Comparison of ENCODE assay signal across 8 mouse cellular contexts in the genomic region with DNA sequence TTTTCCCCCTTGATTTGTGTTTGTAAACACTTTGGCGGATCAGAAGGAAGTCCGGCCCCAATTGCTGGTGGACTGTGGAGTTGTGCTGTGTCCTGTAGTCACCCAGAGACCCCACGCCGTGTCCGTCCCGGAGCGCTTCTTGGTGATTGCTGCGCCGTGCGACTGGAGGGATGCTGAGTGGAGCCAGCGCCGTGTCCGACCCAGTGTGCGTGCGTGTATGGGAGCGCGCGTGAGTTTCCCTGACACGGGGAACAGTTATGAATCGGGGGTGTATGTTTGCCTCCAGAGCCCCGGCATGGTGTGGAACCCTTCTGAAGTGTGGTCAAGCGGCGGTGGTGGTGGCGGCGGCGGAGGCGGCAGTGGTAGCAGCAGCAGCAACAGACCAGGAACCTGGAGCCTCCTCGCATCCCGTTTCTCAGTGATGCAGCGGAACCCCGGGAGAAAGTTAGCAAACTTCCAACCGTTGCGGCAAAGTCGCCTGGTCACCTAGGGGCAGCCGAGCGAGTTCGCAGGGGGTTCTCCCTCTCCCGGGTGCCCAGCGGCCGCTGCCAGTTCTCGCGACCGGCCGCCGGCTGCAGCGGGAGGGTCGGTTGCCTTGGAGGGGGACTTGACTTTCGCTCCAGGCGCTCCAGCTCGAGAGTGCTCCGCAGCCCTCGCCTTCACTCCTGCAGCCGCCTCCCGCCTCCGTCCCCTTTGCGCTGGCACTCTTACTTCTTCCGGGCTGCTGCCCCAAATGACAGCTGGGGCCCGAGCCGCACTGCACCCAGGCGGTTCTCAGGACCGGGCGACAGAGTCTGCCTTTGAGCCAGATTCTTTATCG. TPM values are rescaled to one million over a fixed set of nuclear protein-coding genes. Genes with fewer than 3 reads are reported as not detected.
A peak's percentile ranks its signal among the peaks of the same experiment; 100 is the strongest.
DNase-seq lines count a peak whose midpoint lies in the region; ATAC-seq and TF ChIP-seq lines count a peak whose summit lies in the region.

No protein-coding gene starts in this region.

- H3K36me3 ChIP-seq in spleen, adult 2 months (ENCODE audit: control insufficient read depth, insufficient read depth, low read length): no peaks in the 10 kb centered on the region
- H3K36me3 ChIP-seq in intestine, embryonic 16.5 days (ENCODE audit: control insufficient read depth, insufficient read depth, low read length): no peaks in the 10 kb centered on the region
- no peaks in the 10 kb centered on the region for H3K36me3 ChIP-seq in lung, embryonic 14.5 days (ENCODE audit: insufficient read depth)

- WGBS in spleen, adult 2 months: under 1% methylated on average over 63 of the region's 63 CpGs
- WGBS in intestine, embryonic 16.5 days: under 1% methylated on average over 63 of the region's 63 CpGs
- under 1% methylated on average over 63 of the region's 63 CpGs for WGBS in lung, embryonic 14.5 days

- H3K4me1 ChIP-seq in spleen, adult 2 months (ENCODE audit: control insufficient read depth, insufficient read depth, insufficient read length): peaks cover 14% of the 10 kb centered on the region
- peaks cover 22% of the 10 kb centered on the region for H3K4me1 ChIP-seq in intestine, embryonic 16.5 days (ENCODE audit: control insufficient read depth, insufficient read depth, low read length)
- no peaks in the 10 kb centered on the region for H3K4me1 ChIP-seq in lung, embryonic 14.5 days (ENCODE audit: insufficient read depth)

- H3K9me3 ChIP-seq in intestine, embryonic 16.5 days (ENCODE audit: control insufficient read depth, low read length): no peaks in the 10 kb centered on the region
- H3K9me3 ChIP-seq in lung, embryonic 14.5 days (ENCODE audit: low read depth, low read length): no peaks in the 10 kb centered on the region

- no peak overlapping the region for H3K27ac ChIP-seq in spleen, adult 2 months (ENCODE audit: insufficient read depth, low read length)
- no peak overlapping the region for H3K27ac ChIP-seq in intestine, embryonic 16.5 days (ENCODE audit: low read length)
- 0 out of 2 replicates have a peak overlapping the region, but pooled peaks have one; percentile 10 for H3K27ac ChIP-seq in lung, embryonic 14.5 days (ENCODE audit: low read depth)

- peak; percentile 56 for ATAC-seq in intestine, embryonic 16.5 days
- peak; percentile 70 for ATAC-seq in lung, embryonic 14.5 days (ENCODE audit: insufficient read depth)
- ATAC-seq in neutrophil, adult 5-6 weeks (ENCODE audit: extremely low read depth, insufficient number of reproducible peaks, low FRiP score, poor library complexity, severe bottlenecking): 0 out of 2 replicates have a peak, but pooled peaks have one; percentile 4
- ATAC-seq in monocyte, adult 5-6 weeks (replicated peaks; ENCODE audit: insufficient number of reproducible peaks, low FRiP score, low TSS enrichment, poor library complexity, severe bottlenecking): no peak

- no peak for TF ChIP-seq POLR2A in spleen, adult 2 months (IDR thresholded peaks at IDR 0.05; ENCODE audit: low read depth, low read length)

- peak overlapping the region; percentile 53 for H3K4me3 ChIP-seq in spleen, adult 2 months (ENCODE audit: extremely low read depth, insufficient read depth, insufficient read length)
- peak overlapping the region; percentile 56 for H3K4me3 ChIP-seq in intestine, embryonic 16.5 days (ENCODE audit: low read length)
- H3K4me3 ChIP-seq in lung, embryonic 14.5 days (ENCODE audit: low read depth, low read length): peak overlapping the region; percentile 54

- H3K27me3 ChIP-seq in spleen, adult 2 months (ENCODE audit: control insufficient read depth, insufficient read depth, low read length): peaks cover 15% of the 10 kb centered on the region; the same call in 1 of the 2 replicates
- peaks cover 48% of the 10 kb centered on the region for H3K27me3 ChIP-seq in intestine, embryonic 16.5 days (replicated peaks; ENCODE audit: control insufficient read depth, insufficient read depth, low read length)
- H3K27me3 ChIP-seq in lung, embryonic 14.5 days (ENCODE audit: insufficient read depth, low read length): peaks cover 58% of the 10 kb centered on the region

- H3K4me2 ChIP-seq in intestine, embryonic 16.5 days (ENCODE audit: low read depth, low read length): peak overlapping the region; percentile 92
- peak overlapping the region; percentile 98 for H3K4me2 ChIP-seq in lung, embryonic 14.5 days

- peak in 1 of 2 experiments; percentile 21 for DNase-seq in spleen, adult 2 months (ENCODE audit: low read depth in 1 of 2, low spot score in 2 of 2)
- DNase-seq in spleen, adult 12 weeks (ENCODE audit: low spot score): no peak
- peak; percentile 65 for DNase-seq in cerebellum, postnatal 25 days
- DNase-seq in gastrocnemius, postnatal 4 days (ENCODE audit: low spot score in 2 of 2): peak; percentile 27 to 67
- peak; percentile 63 for DNase-seq in lung, embryonic 14.5 days

- no peak for TF ChIP-seq CTCF in spleen, adult 2 months (IDR thresholded peaks at IDR 0.05; ENCODE audit: extremely low read depth, insufficient read depth, insufficient read length, insufficient replicate concordance)
- no peak for TF ChIP-seq CTCF in lung, embryonic 14.5 days (IDR thresholded peaks at IDR 0.05; ENCODE audit: low read depth)

- peak overlapping the region; percentile 61 for H3K9ac ChIP-seq in intestine, embryonic 16.5 days (ENCODE audit: low read depth, low read length)
- H3K9ac ChIP-seq in lung, embryonic 14.5 days: peak overlapping the region; percentile 58

RNA-seq across cellular contexts. Expression of a gene that starts 0.7 kb away (rescaled TPM):
- polyA plus RNA-seq in spleen, adult 2 months (2012; rRNA removed): 0.33 and 0.37 TPM in 2 replicates
- total RNA-seq in gastrocnemius, postnatal 4 days (2021): 10 to 100 TPM; 29.0 to 33.0 TPM
- polyA plus RNA-seq in intestine, embryonic 16.5 days (2015; fragmentation: Nextera tagmentation; extraction: Ambion mirVana): 4.1 and 5.9 TPM in 2 replicates
- 6.4 and 7.7 TPM in 2 replicates for polyA plus RNA-seq in lung, embryonic 14.5 days (2014; fragmentation: Nextera tagmentation; extraction: Ambion mirVana)
- 1.0 and 1.5 TPM in 2 replicates for total RNA-seq in neutrophil, adult 5-6 weeks (2017)
- total RNA-seq in monocyte, adult 5-6 weeks (2017): 0.19 to 0.75 TPM in 2 of 3 replicates, not detected in the other

Comparison
In these comparisons a context has a peak if more than half of its experiments do, and no peak if none do; other contexts are left out.
1. RNA of a gene that starts 0.7 kb away (total RNA-seq): 29.0 to 33.0 TPM in gastrocnemius, postnatal 4 days; 1.0 to 1.5 TPM in neutrophil, adult 5-6 weeks and 0.19 to 0.75 TPM in monocyte, adult 5-6 weeks; every median in the first group is over 10 times any median in the second.
2. Peak in every context shown above with its lines, with median percentiles within 50 percentile points of each other: H3K4me3 ChIP-seq.